Mouse (Mus musculus) heart, embryonic 13.5 days (tissue): ENCODE measurements at regions not wholly inside any gene's neighbourhood (a gene's known extent, or its start where the extent isn't known, plus 50 kb on each side); places are given as distances from the start of the nearest gene placed in this dataset.
"Not testable (repeated sequence)": the region's sequence is repeated elsewhere in the genome, so short reads cannot be mapped to it uniquely, and the experiment has no call there.

Experiments used
- ATAC-seq: fragments of 200-750 bp; cut with Nextera tagmentation; 2 replicates; pipeline ENCODE4 v1.8.0; 2017; ENCODE audit warnings: moderate TSS enrichment; ENCODE audit not compliant: insufficient number of reproducible peaks, low FRiP score, low TSS enrichment; ENCODE audit errors: extremely low read depth
- H3K27ac ChIP-seq: fragments of 300-500 bp; sonication (generic); replicated peaks from 2 replicates; pipeline ENCODE4 v1.5.1; 2015; ENCODE audit warnings: moderate library complexity, mild to moderate bottlenecking, inconsistent platforms
- H3K27me3 ChIP-seq: fragments of 300-500 bp; sonication (generic); replicated peaks from 2 replicates; pipeline ENCODE4 v1.6.1; 2015; ENCODE audit warnings: mild to moderate bottlenecking, inconsistent platforms
- H3K36me3 ChIP-seq: fragments of 300-500 bp; sonication (generic); 2 replicates; pipeline ENCODE4 v1.6.1; 2015; ENCODE audit warnings: mild to moderate bottlenecking, inconsistent platforms
- H3K4me1 ChIP-seq: fragments of 300-500 bp; sonication (generic); 2 replicates; pipeline ENCODE4 v1.6.1; 2015; ENCODE audit warnings: inconsistent platforms
- H3K4me2 ChIP-seq: fragments of 300-500 bp; sonication (generic); 2 replicates; pipeline ENCODE4 v1.6.1; 2015; ENCODE audit warnings: inconsistent platforms, mild to moderate bottlenecking, moderate library complexity
- H3K4me3 ChIP-seq: fragments of 300-500 bp; sonication (generic); 2 replicates; pipeline ENCODE4 v1.5.1; 2015; ENCODE audit warnings: moderate library complexity, mild to moderate bottlenecking, inconsistent platforms
- H3K9ac ChIP-seq: fragments of 300-500 bp; sonication (generic); 2 replicates; pipeline ENCODE4 v1.6.1; 2015; ENCODE audit warnings: inconsistent platforms, mild to moderate bottlenecking, moderate library complexity
- H3K9me3 ChIP-seq: fragments of 300-500 bp; sonication (generic); 2 replicates; pipeline ENCODE4 v1.6.1; 2016; ENCODE audit warnings: inconsistent platforms
- WGBS: fragments of 180-500 bp; shearing (Covaris S2); methylation state at CpG from one replicate; pipeline ENCODE4 v1.1.7; 2015; ENCODE audit warnings: mixed read lengths; 5-methylcytosine and 5-hydroxymethylcytosine counted together

DNA sequence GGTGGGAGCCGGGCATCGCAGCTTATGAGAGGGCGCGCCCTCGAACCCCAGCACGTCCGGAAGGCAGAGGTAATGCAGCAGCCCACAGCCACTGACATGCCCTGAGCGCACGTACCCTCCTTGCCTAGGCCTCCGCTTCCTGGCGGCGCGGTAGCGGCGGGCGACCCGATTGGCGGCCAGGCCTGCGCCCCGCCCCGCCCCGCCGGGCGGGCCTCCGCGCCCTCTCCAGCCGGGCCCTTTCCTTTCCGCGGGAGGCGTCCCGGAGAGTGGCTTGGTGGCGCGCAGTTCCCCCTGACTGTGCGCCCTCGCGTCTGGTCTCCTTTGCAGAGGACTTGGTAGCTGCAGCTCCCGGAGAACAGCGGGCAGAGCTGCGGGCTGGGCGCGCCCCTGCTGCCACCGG lies 461.1 kb downstream of the Gm21863 start:
- H3K9me3 ChIP-seq, H3K4me1 ChIP-seq, H3K27ac ChIP-seq, H3K36me3 ChIP-seq, H3K9ac ChIP-seq, H3K27me3 ChIP-seq, ATAC-seq: not testable (repeated sequence)
- 2% methylated on average over 36 of the region's 42 CpGs for WGBS
- H3K4me3 ChIP-seq: peak overlapping the region; percentile 29
- H3K4me2 ChIP-seq: peak overlapping the region; percentile 36

DNA sequence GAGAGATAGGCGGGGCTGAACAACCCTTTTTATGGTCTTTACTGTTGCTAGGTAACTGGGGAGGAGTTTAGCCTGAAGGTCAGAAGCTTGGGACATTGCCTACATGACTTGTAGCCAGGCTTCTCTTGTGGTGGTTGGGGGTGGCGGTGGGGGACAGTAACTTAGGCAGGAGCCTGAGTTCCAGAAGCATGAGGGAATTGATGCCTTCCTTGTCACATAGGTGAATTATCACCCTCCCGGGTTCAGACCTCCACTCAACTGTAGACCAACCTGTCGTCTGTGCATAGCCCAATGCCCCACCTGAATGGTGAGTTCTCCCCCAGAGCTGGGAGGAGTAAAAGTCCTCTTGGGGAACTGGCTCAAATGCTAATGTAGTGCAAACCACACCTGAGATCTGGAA lies 472.1 kb downstream of the Gm21863 start:
- ATAC-seq, H3K36me3 ChIP-seq: not testable (repeated sequence)

DNA sequence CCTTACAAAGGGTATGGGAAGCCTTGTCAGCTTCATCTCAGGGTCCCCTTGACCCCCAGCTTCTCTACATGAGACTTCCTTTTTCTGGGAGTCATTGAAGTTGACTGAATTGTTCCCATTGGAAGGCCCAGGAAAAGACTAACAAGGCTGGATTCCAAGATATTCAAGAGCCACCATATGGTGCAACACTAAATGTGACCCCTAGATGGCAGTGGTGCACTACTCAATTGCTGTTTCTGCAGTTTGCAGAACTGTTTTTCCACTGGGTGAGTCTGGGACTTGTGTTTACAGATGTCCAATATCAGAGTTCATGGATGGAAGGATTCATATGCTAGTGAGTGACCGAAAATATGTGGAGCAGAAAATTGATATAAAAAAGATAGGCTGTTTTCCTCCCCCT lies 510.3 kb downstream of the Gm21863 start:
- WGBS: 61% methylated on average over 1 of the region's 1 CpGs
- not testable (repeated sequence) for H3K9ac ChIP-seq, H3K27ac ChIP-seq, ATAC-seq, H3K9me3 ChIP-seq, H3K4me1 ChIP-seq, H3K4me3 ChIP-seq, H3K4me2 ChIP-seq, H3K36me3 ChIP-seq, H3K27me3 ChIP-seq

More for the DNA sequence above, 472.1 kb downstream of the Gm21863 start:
- H3K9me3 ChIP-seq, H3K9ac ChIP-seq, H3K4me2 ChIP-seq, H3K4me1 ChIP-seq, H3K27ac ChIP-seq, H3K27me3 ChIP-seq, H3K4me3 ChIP-seq: not testable (repeated sequence)
- WGBS: 76% methylated on average over 3 of the region's 4 CpGs
